Mouse (Mus musculus) spleen, adult 2 months (tissue): ENCODE results near the gene Dsn1. TPM values are rescaled to one million over a fixed set of nuclear protein-coding genes. Genes with fewer than 3 reads are reported as not detected.

ENCODE experiments used
- DNase-seq, 2 experiments: peaks; one replicate each; pipeline versions ENCODE4 v3.0.0 to v3.0.0-alpha.2; 2012 to 2021; ENCODE audit warnings: low spot score in 2 of 2, low read depth in 1 of 2
- H3K27ac ChIP-seq: fragments of 200-500 bp; 2 replicates; pipeline ENCODE4 v1.5.1; 2012; ENCODE audit warnings: low read length, inconsistent platforms; ENCODE audit not compliant: insufficient read depth
- H3K27me3 ChIP-seq: fragments of 200-500 bp; 2 replicates; pipeline ENCODE4 v1.6.1; 2012; ENCODE audit warnings: mild to moderate bottlenecking, moderate library complexity, low read length, inconsistent platforms; ENCODE audit not compliant: control insufficient read depth, insufficient read depth
- H3K36me3 ChIP-seq: fragments of 200-500 bp; 2 replicates; pipeline ENCODE4 v1.6.1; 2012; ENCODE audit warnings: mild to moderate bottlenecking, low read length, inconsistent platforms; ENCODE audit not compliant: control insufficient read depth, insufficient read depth
- H3K4me1 ChIP-seq: fragments of 200-500 bp; 2 replicates; pipeline ENCODE4 v1.6.1; 2011; ENCODE audit warnings: inconsistent platforms; ENCODE audit not compliant: control insufficient read depth, insufficient read depth, insufficient read length
- H3K4me3 ChIP-seq: fragments of 200-500 bp; 2 replicates; pipeline ENCODE4 v1.5.1; 2011; ENCODE audit warnings: mild to moderate bottlenecking, inconsistent platforms; ENCODE audit not compliant: insufficient read depth, insufficient read length; ENCODE audit errors: extremely low read depth
- CTCF ChIP-seq: fragments of 200-500 bp; IDR thresholded peaks from 2 replicates; pipeline ENCODE4 v1.5.1; 2011; ENCODE audit warnings: mild to moderate bottlenecking, inconsistent platforms; ENCODE audit not compliant: insufficient read depth, insufficient read length, insufficient replicate concordance; ENCODE audit errors: extremely low read depth
- POLR2A ChIP-seq: fragments of 200-500 bp; IDR thresholded peaks from 2 replicates; pipeline ENCODE4 v1.6.1; 2011; ENCODE audit warnings: low read depth, low read length, inconsistent platforms
- WGBS: fragments of 180-500 bp; shearing (Covaris S2); methylation state at CpG from one replicate; pipeline ENCODE4 v1.1.7; 2018; 5-methylcytosine and 5-hydroxymethylcytosine counted together
- polyA plus RNA-seq: library from polyadenylated mRNA; depleted of rRNA; stranded (reverse); fragments of >200 nt; gene quantifications from 2 replicates; pipeline ENCODE4 v1.2.3, GENCODE M21; 2012

Dsn1 gene
- polyA plus RNA-seq, 1 experiment: 2.9 TPM

GRCm38 (mm10) chr2:156973316-156974100 lies 33.4 kb downstream of the Dsn1 start:
- DNase-seq: no peak
- TF ChIP-seq POLR2A (no peak), CTCF (no peak)
- H3K27me3 ChIP-seq: no peaks in the 10 kb centered on the region
- H3K36me3 ChIP-seq: no peaks in the 10 kb centered on the region
- WGBS: 88% methylated on average over 5 of the region's 5 CpGs
- H3K4me3 ChIP-seq: no peak overlapping the region
- peaks cover 6% of the 10 kb centered on the region; the same call in 1 of the 2 replicates for H3K4me1 ChIP-seq
- H3K27ac ChIP-seq: no peak overlapping the region

- no peaks in the 10 kb centered on the region for H3K27me3 ChIP-seq
- 58% methylated on average over 7 of the region's 7 CpGs for WGBS
- no peak for TF ChIP-seq POLR2A
- no peak for TF ChIP-seq CTCF
- no peak for DNase-seq
- peaks cover 8% of the 10 kb centered on the region; the same call in 1 of the 2 replicates for H3K4me1 ChIP-seq
- H3K27ac ChIP-seq: peak overlapping the region; percentile 25; the same call in 1 of the 2 replicates
- no peak overlapping the region for H3K4me3 ChIP-seq
- no peaks in the 10 kb centered on the region for H3K36me3 ChIP-seq
Measured at GRCm38 (mm10) chr2:156970253-156970652, 36.7 kb downstream of the Dsn1 start.

GRCm38 (mm10) chr2:156968501-156968900 lies 38.5 kb downstream of the Dsn1 start:
- Histone ChIP-seq H3K4me3 (no peak overlapping the region), H3K4me1 (peaks cover 3% of the 10 kb centered on the region; the same call in 1 of the 2 replicates), H3K27me3 (no peaks in the 10 kb centered on the region), H3K27ac (peak overlapping the region; percentile 33; the same call in 1 of the 2 replicates), H3K36me3 (no peaks in the 10 kb centered on the region)
- TF ChIP-seq POLR2A (no peak), CTCF (no peak)
- WGBS: 91% methylated on average over 4 of the region's 4 CpGs
- DNase-seq: no peak

- no peak overlapping the region for H3K4me3 ChIP-seq
- 66% methylated on average over 6 of the region's 6 CpGs for WGBS
- H3K27ac ChIP-seq: peak overlapping the region; percentile 28
- DNase-seq: no peak
- no peaks in the 10 kb centered on the region for H3K36me3 ChIP-seq
- H3K27me3 ChIP-seq: no peaks in the 10 kb centered on the region
- peaks cover 3% of the 10 kb centered on the region; the same call in 1 of the 2 replicates for H3K4me1 ChIP-seq
- TF ChIP-seq POLR2A (no peak), CTCF (no peak)
Measured at GRCm38 (mm10) chr2:156967388-156967787, 39.6 kb downstream of the Dsn1 start.

GRCm38 (mm10) chr2:156963891-156964290 lies 43.1 kb downstream of the Dsn1 start:
- Histone ChIP-seq H3K4me3 (no peak overlapping the region), H3K4me1 (peaks cover 10% of the 10 kb centered on the region), H3K27ac (no peak overlapping the region), H3K36me3 (no peaks in the 10 kb centered on the region), H3K27me3 (no peaks in the 10 kb centered on the region)
- DNase-seq: no peak
- TF ChIP-seq POLR2A (no peak), CTCF (no peak)
- WGBS: 94% methylated on average over 7 of the region's 7 CpGs

- no peak for DNase-seq
- Histone ChIP-seq H3K4me1 (peaks cover 7% of the 10 kb centered on the region), H3K27ac (no peak overlapping the region), H3K36me3 (peaks cover 2% of the 10 kb centered on the region; the same call in 1 of the 2 replicates), H3K4me3 (no peak overlapping the region), H3K27me3 (no peaks in the 10 kb centered on the region)
- TF ChIP-seq POLR2A: no peak
- TF ChIP-seq CTCF: no peak
- WGBS: 84% methylated on average over 9 of the region's 9 CpGs
Measured at GRCm38 (mm10) chr2:156958496-156959252, 48.3 kb downstream of the Dsn1 start.

- DNase-seq: no peak
- Histone ChIP-seq H3K4me1 (peaks cover 5% of the 10 kb centered on the region; the same call in 1 of the 2 replicates), H3K27me3 (no peaks in the 10 kb centered on the region), H3K36me3 (peaks cover 2% of the 10 kb centered on the region; the same call in 1 of the 2 replicates), H3K27ac (no peak overlapping the region), H3K4me3 (no peak overlapping the region)
- 98% methylated on average over 2 of the region's 2 CpGs for WGBS
- no peak for TF ChIP-seq CTCF
- no peak for TF ChIP-seq POLR2A
Measured at GRCm38 (mm10) chr2:156957035-156957434, 49.9 kb downstream of the Dsn1 start.
